In the genomic region with DNA sequence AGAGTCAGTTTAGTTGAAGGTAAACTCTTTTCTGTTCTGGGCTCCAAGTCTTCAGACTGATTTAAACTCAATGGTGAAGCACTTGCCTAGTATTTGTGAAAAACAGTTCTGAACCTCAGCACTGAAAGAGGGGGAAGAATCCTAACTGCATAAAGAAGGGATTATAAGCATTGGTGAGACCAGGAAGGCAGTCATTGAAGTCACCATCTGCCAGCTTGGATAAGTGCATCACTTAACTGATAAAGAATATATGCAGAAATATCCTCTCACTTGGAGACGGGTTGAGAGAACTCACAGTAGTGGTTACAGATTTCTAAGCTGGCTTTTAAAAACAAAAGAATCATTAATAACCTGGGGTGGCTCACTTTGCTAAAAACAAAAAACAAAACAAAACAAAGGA, we compare ENCODE assay signal across 16 mouse cellular contexts. TPM values are rescaled to one million over a fixed set of nuclear protein-coding genes. Genes with fewer than 3 reads are reported as not detected.
A peak's percentile ranks its signal among the peaks of the same experiment; 100 is the strongest.
DNase-seq lines count a peak whose midpoint lies in the region; ATAC-seq and TF ChIP-seq lines count a peak whose summit lies in the region.
"Had no signal": no experiment of that assay in that cellular context is flagged by ENCODE, and none has a peak within 500 bp of the region (broad histone marks: within the 10 kb centered on the region; RNA-seq: fewer than 3 reads in every experiment).

No protein-coding gene starts in this region.

- no peak for ATAC-seq in heart, postnatal 0 days (ENCODE audit: insufficient read depth, low read depth)
- no peak for ATAC-seq in midbrain, embryonic 13.5 days
- ATAC-seq in midbrain, embryonic 11.5 days (ENCODE audit: low FRiP score), result no peak
- ATAC-seq in liver, embryonic 12.5 days, result 0 out of 2 replicates have a peak, but pooled peaks have one; percentile 35
- no peak for ATAC-seq in liver, postnatal 0 days

- H3K4me1 ChIP-seq in heart, postnatal 0 days (ENCODE audit: control insufficient read depth, insufficient read depth), result peaks cover 42% of the 10 kb centered on the region
- H3K4me1 ChIP-seq in midbrain, embryonic 13.5 days (replicated peaks), result peaks cover 69% of the 10 kb centered on the region
- H3K4me1 ChIP-seq in midbrain, embryonic 11.5 days (ENCODE audit: control insufficient read depth, insufficient read depth, low read length), result peaks cover 24% of the 10 kb centered on the region; the same call in 1 of the 2 replicates
- peaks cover 75% of the 10 kb centered on the region for H3K4me1 ChIP-seq in liver, embryonic 12.5 days
- H3K4me1 ChIP-seq in liver, postnatal 0 days (ENCODE audit: insufficient read depth), result peaks cover 46% of the 10 kb centered on the region

- H3K27ac ChIP-seq in heart, postnatal 0 days (ENCODE audit: low read depth), result peak overlapping the region; percentile 25; the same call in 1 of the 2 replicates
- 0 out of 2 replicates have a peak overlapping the region, but pooled peaks have one; percentile 44 for H3K27ac ChIP-seq in midbrain, embryonic 13.5 days
- no peak overlapping the region for H3K27ac ChIP-seq in midbrain, embryonic 11.5 days (ENCODE audit: low read depth, low read length)
- H3K27ac ChIP-seq in liver, embryonic 12.5 days, result peak overlapping the region; percentile 20; the same call in 1 of the 2 replicates
- H3K27ac ChIP-seq in liver, postnatal 0 days (ENCODE audit: low read depth), result no peak overlapping the region
- H3K27ac ChIP-seq: limb, embryonic 10.5 days; stomach, postnatal 0 days had no signal

- H3K27me3 ChIP-seq in heart, postnatal 0 days (ENCODE audit: control insufficient read depth, insufficient read depth, low read length), result no peaks in the 10 kb centered on the region
- H3K27me3 ChIP-seq in midbrain, embryonic 13.5 days, result no peaks in the 10 kb centered on the region
- H3K27me3 ChIP-seq in midbrain, embryonic 11.5 days (ENCODE audit: control insufficient read depth, insufficient read depth, low read length), result no peaks in the 10 kb centered on the region
- H3K27me3 ChIP-seq in liver, embryonic 12.5 days (replicated peaks), result no peaks in the 10 kb centered on the region
- H3K27me3 ChIP-seq in liver, postnatal 0 days (ENCODE audit: insufficient read depth, low read length), result no peaks in the 10 kb centered on the region

- no peak for TF ChIP-seq CTCF in heart, postnatal 0 days (IDR thresholded peaks at IDR 0.05; ENCODE audit: low read depth)
- no peak for TF ChIP-seq CTCF in liver, postnatal 0 days (IDR thresholded peaks at IDR 0.05; ENCODE audit: low read depth)

- peaks cover 27% of the 10 kb centered on the region for H3K36me3 ChIP-seq in heart, postnatal 0 days (replicated peaks; ENCODE audit: control insufficient read depth, insufficient read depth, low read length)
- peaks cover 19% of the 10 kb centered on the region for H3K36me3 ChIP-seq in midbrain, embryonic 13.5 days
- peaks cover 9% of the 10 kb centered on the region for H3K36me3 ChIP-seq in midbrain, embryonic 11.5 days (ENCODE audit: control insufficient read depth, insufficient read depth, low read length)
- peaks cover 50% of the 10 kb centered on the region for H3K36me3 ChIP-seq in liver, embryonic 12.5 days
- peaks cover 28% of the 10 kb centered on the region for H3K36me3 ChIP-seq in liver, postnatal 0 days (replicated peaks; ENCODE audit: insufficient read depth, low read length)

- 19% methylated on average over 1 of the region's 1 CpGs for WGBS in heart, postnatal 0 days
- WGBS in midbrain, embryonic 13.5 days, result 35% methylated on average over 1 of the region's 1 CpGs
- 45% methylated on average over 1 of the region's 1 CpGs for WGBS in midbrain, embryonic 11.5 days
- WGBS in liver, embryonic 12.5 days (ENCODE audit: insufficient replicate concordance), result 21% methylated on average over 1 of the region's 1 CpGs
- 49% methylated on average over 1 of the region's 1 CpGs for WGBS in liver, postnatal 0 days (ENCODE audit: insufficient replicate concordance)

- no peaks in the 10 kb centered on the region for H3K9me3 ChIP-seq in heart, postnatal 0 days (replicated peaks; ENCODE audit: control insufficient read depth, low read length)
- H3K9me3 ChIP-seq in midbrain, embryonic 13.5 days, result no peaks in the 10 kb centered on the region
- no peaks in the 10 kb centered on the region for H3K9me3 ChIP-seq in midbrain, embryonic 11.5 days (ENCODE audit: control insufficient read depth, low read length)
- no peaks in the 10 kb centered on the region for H3K9me3 ChIP-seq in liver, embryonic 12.5 days (replicated peaks)
- H3K9me3 ChIP-seq in liver, postnatal 0 days (ENCODE audit: low read length), result no peaks in the 10 kb centered on the region
- H3K9me3 ChIP-seq: limb, embryonic 10.5 days had no signal

- no peak overlapping the region for H3K9ac ChIP-seq in heart, postnatal 0 days (replicated peaks; ENCODE audit: low read depth, low read length)
- no peak overlapping the region for H3K9ac ChIP-seq in midbrain, embryonic 13.5 days (replicated peaks)
- H3K9ac ChIP-seq in midbrain, embryonic 11.5 days (ENCODE audit: low read length), result no peak overlapping the region
- no peak overlapping the region for H3K9ac ChIP-seq in liver, embryonic 12.5 days
- H3K9ac ChIP-seq in liver, postnatal 0 days (replicated peaks), result no peak overlapping the region

- intact Hi-C loops in heart, postnatal 36 days (cut with DNase I), result no loop called here

- H3K4me2 ChIP-seq in heart, postnatal 0 days (ENCODE audit: low read depth, low read length), result no peak overlapping the region
- peak overlapping the region; percentile 16; the same call in 1 of the 2 replicates for H3K4me2 ChIP-seq in midbrain, embryonic 13.5 days (replicated peaks)
- no peak overlapping the region for H3K4me2 ChIP-seq in midbrain, embryonic 11.5 days
- H3K4me2 ChIP-seq in liver, embryonic 12.5 days, result peak overlapping the region; percentile 31
- no peak overlapping the region for H3K4me2 ChIP-seq in liver, postnatal 0 days (ENCODE audit: low read depth, low read length)

- H3K4me3 ChIP-seq in heart, postnatal 0 days (ENCODE audit: low read depth, low read length), result no peak overlapping the region
- H3K4me3 ChIP-seq in midbrain, embryonic 13.5 days (replicated peaks), result no peak overlapping the region
- no peak overlapping the region for H3K4me3 ChIP-seq in midbrain, embryonic 11.5 days (ENCODE audit: low read depth, low read length)
- H3K4me3 ChIP-seq in liver, embryonic 12.5 days, result no peak overlapping the region
- no peak overlapping the region for H3K4me3 ChIP-seq in liver, postnatal 0 days (ENCODE audit: low read depth, low read length)
- H3K4me3 ChIP-seq: limb, embryonic 10.5 days had no signal

- no peak for TF ChIP-seq EP300 in heart, postnatal 0 days (IDR thresholded peaks at IDR 0.05; ENCODE audit: low read depth)
- TF ChIP-seq EP300 in liver, postnatal 0 days (IDR thresholded peaks at IDR 0.05; ENCODE audit: low read depth), result 0 out of 2 replicates have a peak, but pooled peaks have one; percentile 20

- no peak for DNase-seq in heart, postnatal 0 days (ENCODE audit: low spot score)
- no peak for DNase-seq in heart, postnatal 36 days
- DNase-seq in midbrain, embryonic 11.5 days (ENCODE audit: low spot score, missing footprints), result no peak
- DNase-seq in liver, postnatal 0 days, result no peak
- DNase-seq in urinary bladder, adult 18-20 months (ENCODE audit: low spot score in 2 of 2), result no peak
- DNase-seq: cerebellum, adult 2 months; gastrocnemius, postnatal 14 days; kidney, adult 2 months; kidney, postnatal 14 days; layer of hippocampus, adult 9-11 months; lung, postnatal 10 days; right cerebral cortex, adult 18-20 months had no signal

RNA-seq across cellular contexts. Expression of a gene that starts 6.7 kb away (rescaled TPM):
- total RNA-seq in heart, postnatal 0 days (2014; rRNA removed; ENCODE audit: low replicate concordance), result 31.4 and 34.5 TPM in 2 replicates
- polyA plus RNA-seq in heart, postnatal 0 days (2015; fragmentation: Nextera tagmentation; extraction: Ambion mirVana), result 55.0 and 55.4 TPM in 2 replicates
- total RNA-seq in heart, postnatal 36 days (2021), result 10 to 100 TPM; 50.1 to 51.5 TPM
- 178 and 181 TPM in 2 replicates for polyA plus RNA-seq in midbrain, embryonic 13.5 days (2015; fragmentation: Nextera tagmentation; extraction: Ambion mirVana)
- polyA plus RNA-seq in midbrain, embryonic 11.5 days (2014; fragmentation: Nextera tagmentation; extraction: Ambion mirVana), result 110 and 115 TPM in 2 replicates
- 45.1 and 45.4 TPM in 2 replicates for polyA plus RNA-seq in liver, embryonic 12.5 days (2016; fragmentation: Nextera tagmentation; extraction: Ambion mirVana)
- polyA plus RNA-seq in liver, postnatal 0 days (2015; fragmentation: Nextera tagmentation; extraction: Ambion mirVana), result 27.5 and 28.5 TPM in 2 replicates

Comparison
In these comparisons a context has a peak if more than half of its experiments do, and no peak if none do; other contexts are left out.
1. H3K27ac ChIP-seq: peak in heart, postnatal 0 days (single experiment), midbrain, embryonic 13.5 days (single experiment) and liver, embryonic 12.5 days (single experiment); none in midbrain, embryonic 11.5 days (single experiment) and liver, postnatal 0 days (single experiment).
2. H3K4me2 ChIP-seq: peak in midbrain, embryonic 13.5 days (single experiment) and liver, embryonic 12.5 days (single experiment); none in heart, postnatal 0 days (single experiment), midbrain, embryonic 11.5 days (single experiment) and liver, postnatal 0 days (single experiment).